In the genomic region with DNA sequence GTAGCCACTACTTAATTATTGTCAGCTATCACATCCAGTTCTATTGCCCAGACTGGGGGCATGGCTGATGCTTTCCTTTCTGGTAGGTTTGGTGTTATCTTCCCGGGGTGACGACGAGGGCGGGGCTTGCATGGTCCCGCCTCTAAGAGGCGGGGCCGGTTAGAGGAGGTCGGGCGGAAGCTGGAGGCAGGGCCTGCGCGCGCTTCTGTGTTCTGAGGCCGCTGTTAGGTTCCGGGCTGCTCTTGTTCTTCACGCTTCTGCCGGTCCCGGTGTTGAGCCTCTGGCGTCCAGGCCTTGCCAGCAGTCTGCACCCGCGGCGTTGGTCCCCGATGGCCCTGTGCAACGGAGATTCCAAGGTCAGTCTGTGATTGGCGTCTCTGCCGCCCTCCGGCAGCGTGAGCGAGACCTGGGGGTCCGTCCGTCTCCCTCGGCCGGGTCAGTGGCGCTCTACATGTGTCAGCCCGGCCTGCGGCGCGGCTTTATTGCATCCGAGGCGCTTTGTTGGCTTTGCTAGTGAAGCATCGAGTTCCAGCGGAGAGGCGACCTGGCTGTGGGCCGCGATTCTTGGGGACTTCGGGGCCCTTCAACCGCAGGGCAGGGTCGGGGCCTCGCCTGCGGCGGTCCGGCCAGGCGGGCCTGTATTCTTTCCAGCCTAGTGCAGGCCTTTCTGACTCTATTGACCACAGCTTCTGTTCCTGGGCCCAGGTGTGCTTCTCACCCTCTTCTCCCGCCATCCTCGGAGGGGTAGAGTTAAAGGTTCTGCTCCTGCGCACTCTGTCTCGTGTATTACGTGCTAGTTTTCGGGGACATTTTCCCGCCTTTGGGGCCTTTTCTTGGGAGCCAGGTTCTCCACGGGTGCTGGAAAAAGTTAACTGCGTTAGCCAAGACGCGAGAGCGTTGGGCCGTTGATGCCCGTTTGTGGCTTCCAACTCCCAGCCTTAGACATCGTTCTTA, we compare ENCODE assay signal across 8 mouse cellular contexts. TPM values are rescaled to one million over a fixed set of nuclear protein-coding genes. Genes with fewer than 3 reads are reported as not detected.
DNase-seq lines count a peak whose midpoint lies in the region; ATAC-seq and TF ChIP-seq lines count a peak whose summit lies in the region.

Gene Gmps (plus strand): TSS at position 152 of the 954 bp plus-strand sequence.

- H3K27ac ChIP-seq in forebrain, embryonic 13.5 days = peak within 1 kb of the TSS; percentile 76
- H3K27ac ChIP-seq in neural tube, embryonic 15.5 days (replicated peaks) = peak within 1 kb of the TSS; percentile 89

- H3K9me3 ChIP-seq in E14TG2a.4 (ENCODE audit: low read length) = no peaks in the 10 kb centered on the region
- no peaks in the 10 kb centered on the region for H3K9me3 ChIP-seq in forebrain, embryonic 13.5 days (replicated peaks)
- no peaks in the 10 kb centered on the region for H3K9me3 ChIP-seq in neural tube, embryonic 15.5 days (replicated peaks)

- intact Hi-C loops in heart, postnatal 14 days (cut with DNase I) = no loop called here

- DNase-seq in c-Kit-positive CD71-positive TER-119-positive erythroid progenitor cells, embryonic 14.5 days (ENCODE audit: low spot score) = peak; percentile 94
- peak; percentile 92 to 95 for DNase-seq in heart, postnatal 14 days
- peak; percentile 94 for DNase-seq in layer of hippocampus, adult 11-12 months (ENCODE audit: low spot score)
- DNase-seq in lung, adult 18-20 months = peak; percentile 93 to 95
- peak; percentile 92 for DNase-seq in testis, postnatal 14 days (ENCODE audit: low spot score)

- WGBS in forebrain, embryonic 13.5 days = under 1% methylated on average over 67 of the region's 67 CpGs
- WGBS in neural tube, embryonic 15.5 days = under 1% methylated on average over 67 of the region's 67 CpGs

- peak; percentile 99 for ATAC-seq in forebrain, embryonic 13.5 days
- peak; percentile 99 for ATAC-seq in neural tube, embryonic 15.5 days (ENCODE audit: low FRiP score)

- peak within 1 kb of the TSS; percentile 96 for H3K9ac ChIP-seq in forebrain, embryonic 13.5 days
- H3K9ac ChIP-seq in neural tube, embryonic 15.5 days (replicated peaks) = peak within 1 kb of the TSS; percentile 93

- peak within 1 kb of the TSS; percentile 77 for H3K4me2 ChIP-seq in forebrain, embryonic 13.5 days
- H3K4me2 ChIP-seq in neural tube, embryonic 15.5 days = peak within 1 kb of the TSS; percentile 77

- H3K4me1 ChIP-seq in E14TG2a.4 (replicated peaks; ENCODE audit: low read depth, low read length) = peaks cover 32% of the 10 kb centered on the region
- H3K4me1 ChIP-seq in forebrain, embryonic 13.5 days = peaks cover 24% of the 10 kb centered on the region
- H3K4me1 ChIP-seq in neural tube, embryonic 15.5 days = peaks cover 23% of the 10 kb centered on the region

- no peak for TF ChIP-seq CTCF in E14TG2a.4 (conservative IDR thresholded peaks at IDR 0.05; ENCODE audit: low read length)

- H3K4me3 ChIP-seq in E14TG2a.4 (replicated peaks; ENCODE audit: low read length) = peak within 1 kb of the TSS; percentile 94
- peak within 1 kb of the TSS; percentile 92 for H3K4me3 ChIP-seq in forebrain, embryonic 13.5 days
- H3K4me3 ChIP-seq in neural tube, embryonic 15.5 days (replicated peaks) = peak within 1 kb of the TSS; percentile 95

- H3K36me3 ChIP-seq in E14TG2a.4 (ENCODE audit: insufficient read depth, low read length) = peaks cover 24% of the 10 kb centered on the region
- peaks cover 7% of the 10 kb centered on the region for H3K36me3 ChIP-seq in forebrain, embryonic 13.5 days (ENCODE audit: poor library complexity, severe bottlenecking)
- H3K36me3 ChIP-seq in neural tube, embryonic 15.5 days = peaks cover 10% of the 10 kb centered on the region

- no peaks in the 10 kb centered on the region for H3K27me3 ChIP-seq in E14TG2a.4 (ENCODE audit: insufficient read depth, low read length)
- H3K27me3 ChIP-seq in forebrain, embryonic 13.5 days = no peaks in the 10 kb centered on the region
- H3K27me3 ChIP-seq in neural tube, embryonic 15.5 days (replicated peaks) = no peaks in the 10 kb centered on the region

RNA-seq across cellular contexts. Expression of gene Gmps, which starts in this region (rescaled TPM):
- 52.7 and 58.4 TPM in 2 replicates for polyA plus RNA-seq in forebrain, embryonic 13.5 days (2015; fragmentation: Nextera tagmentation; extraction: Ambion mirVana)
- 10 to 100 TPM; 23.4 to 24.7 TPM for total RNA-seq in heart, postnatal 14 days (2021)
- polyA plus RNA-seq in neural tube, embryonic 15.5 days (2015; fragmentation: Nextera tagmentation; extraction: Ambion mirVana) = 38.2 and 38.8 TPM in 2 replicates

Comparison
In these comparisons a context has a peak if more than half of its experiments do, and no peak if none do; other contexts are left out.
1. Peak in every context shown above with its lines: DNase-seq, ATAC-seq, H3K4me3 ChIP-seq and H3K27ac ChIP-seq.